Mouse (Mus musculus): ENCODE results near the gene Atp6v1e2.

DNA sequence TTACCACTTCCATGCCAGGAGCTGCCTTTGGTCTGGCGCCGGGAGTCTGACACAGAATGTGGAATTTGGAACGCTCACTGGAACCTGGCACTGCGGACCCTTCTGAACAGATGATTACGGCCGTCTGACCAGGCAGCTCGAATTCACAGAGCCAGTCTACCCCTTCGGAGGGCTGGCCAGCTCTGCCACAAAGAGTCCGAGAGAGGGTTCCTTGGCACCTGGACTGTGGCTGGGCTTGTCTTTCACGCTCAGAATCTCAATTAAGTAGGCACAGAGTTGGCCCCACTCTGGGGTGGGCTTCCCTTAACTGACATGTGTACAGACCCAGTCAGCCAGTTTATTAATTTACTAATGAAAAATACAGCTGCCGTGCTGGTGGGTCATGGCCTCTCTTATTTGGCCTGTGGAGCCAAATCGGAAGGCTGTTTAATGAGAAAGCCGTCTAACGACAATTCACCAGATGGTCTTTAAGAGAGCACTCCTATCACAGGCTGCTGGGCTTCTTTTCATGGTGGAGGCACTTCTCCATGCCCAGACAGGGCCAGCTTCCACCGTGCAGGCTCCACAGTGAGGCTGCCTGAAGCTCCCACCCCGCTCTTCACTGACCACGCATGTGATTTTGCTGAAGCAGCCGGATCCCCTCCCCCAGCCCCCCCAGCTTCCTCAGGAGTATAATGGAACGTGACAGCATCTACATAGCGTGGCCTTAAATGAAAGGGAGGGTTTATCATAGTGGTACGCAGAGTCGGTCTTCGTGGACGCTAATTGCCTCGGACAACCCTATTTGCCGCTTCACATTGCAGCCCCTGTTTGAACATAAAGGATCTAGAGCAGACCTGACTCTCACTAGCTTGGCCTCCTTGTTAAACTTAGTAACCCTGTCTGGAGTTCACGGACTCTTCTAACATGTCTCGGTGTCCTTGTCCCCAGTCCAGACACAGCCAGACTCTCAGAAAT lies at the start of gene Atp6v1e2:
- TF ChIP-seq POLR2A (IDR thresholded peaks at IDR 0.05; ENCODE audit: low read depth, low read length) (no peak), CTCF (IDR thresholded peaks at IDR 0.05; ENCODE audit: borderline replicate concordance, insufficient read depth, low read length) (no peak)

All from embryonic fibroblast, embryonic 13.5 days (primary cell).